Mouse (Mus musculus): ENCODE data around the gene Morn1. TPM values are rescaled to one million over a fixed set of nuclear protein-coding genes. Genes with fewer than 3 reads are reported as not detected.

The Morn1 gene
- polyA plus RNA-seq, 1 experiment from 2014 or later, result 6.1 TPM

GRCm38 (mm10) chr4:155129132-155129917 lies 42.9 kb downstream of the Morn1 start:
- H3K4me2 ChIP-seq (replicated peaks), result no peak overlapping the region
- 0 out of 2 replicates have a peak overlapping the region, but pooled peaks have one; percentile 35 for H3K27ac ChIP-seq
- H3K9me3 ChIP-seq (ENCODE audit: control insufficient read depth, low read length), result no peaks in the 10 kb centered on the region
- H3K9ac ChIP-seq, result no peak overlapping the region
- DNase-seq (ENCODE audit: low spot score) (no peak), ATAC-seq (ENCODE audit: low FRiP score) (no peak)
- H3K4me1 ChIP-seq (replicated peaks; ENCODE audit: control insufficient read depth, insufficient read depth, low read length), result peaks cover 34% of the 10 kb centered on the region
- 92% methylated on average over 10 of the region's 10 CpGs for WGBS
- no peaks in the 10 kb centered on the region for H3K36me3 ChIP-seq (replicated peaks; ENCODE audit: control insufficient read depth, insufficient read depth)
- no peaks in the 10 kb centered on the region for H3K27me3 ChIP-seq (ENCODE audit: control insufficient read depth, insufficient read depth, low read length)
- no peak overlapping the region for H3K4me3 ChIP-seq (replicated peaks; ENCODE audit: low read length)

GRCm38 (mm10) chr4:155129996-155130395 lies 43.6 kb downstream of the Morn1 start:
- Histone ChIP-seq H3K27ac (0 out of 2 replicates have a peak overlapping the region, but pooled peaks have one; percentile 18), H3K4me1 (replicated peaks; ENCODE audit: control insufficient read depth, insufficient read depth, low read length) (peaks cover 34% of the 10 kb centered on the region), H3K4me2 (replicated peaks) (no peak overlapping the region), H3K36me3 (replicated peaks; ENCODE audit: control insufficient read depth, insufficient read depth) (no peaks in the 10 kb centered on the region), H3K9me3 (ENCODE audit: control insufficient read depth, low read length) (no peaks in the 10 kb centered on the region), H3K9ac (no peak overlapping the region), H3K4me3 (replicated peaks; ENCODE audit: low read length) (no peak overlapping the region), H3K27me3 (ENCODE audit: control insufficient read depth, insufficient read depth, low read length) (no peaks in the 10 kb centered on the region)
- WGBS, result 68% methylated on average over 14 of the region's 14 CpGs
- peak; percentile 70 for DNase-seq (ENCODE audit: low spot score)
- ATAC-seq (ENCODE audit: low FRiP score), result peak; percentile 48; the same call in 1 of the 2 replicates

GRCm38 (mm10) chr4:155130616-155131015 lies 44.2 kb downstream of the Morn1 start:
- Histone ChIP-seq H3K4me2 (replicated peaks) (no peak overlapping the region), H3K4me1 (replicated peaks; ENCODE audit: control insufficient read depth, insufficient read depth, low read length) (peaks cover 34% of the 10 kb centered on the region), H3K36me3 (replicated peaks; ENCODE audit: control insufficient read depth, insufficient read depth) (no peaks in the 10 kb centered on the region), H3K9ac (no peak overlapping the region), H3K9me3 (ENCODE audit: control insufficient read depth, low read length) (no peaks in the 10 kb centered on the region), H3K4me3 (replicated peaks; ENCODE audit: low read length) (no peak overlapping the region), H3K27ac (0 out of 2 replicates have a peak overlapping the region, but pooled peaks have one; percentile 18), H3K27me3 (ENCODE audit: control insufficient read depth, insufficient read depth, low read length) (no peaks in the 10 kb centered on the region)
- ATAC-seq (ENCODE audit: low FRiP score) (no peak), DNase-seq (ENCODE audit: low spot score) (no peak)
- 73% methylated on average over 7 of the region's 7 CpGs for WGBS

- H3K27me3 ChIP-seq (ENCODE audit: control insufficient read depth, insufficient read depth, low read length), result no peaks in the 10 kb centered on the region
- ATAC-seq (ENCODE audit: low FRiP score) (no peak), DNase-seq (ENCODE audit: low spot score) (no peak)
- H3K4me1 ChIP-seq (replicated peaks; ENCODE audit: control insufficient read depth, insufficient read depth, low read length), result peaks cover 25% of the 10 kb centered on the region
- H3K9ac ChIP-seq, result no peak overlapping the region
- no peaks in the 10 kb centered on the region for H3K36me3 ChIP-seq (replicated peaks; ENCODE audit: control insufficient read depth, insufficient read depth)
- WGBS, result 38% methylated on average over 3 of the region's 3 CpGs
- no peak overlapping the region for H3K27ac ChIP-seq
- H3K4me2 ChIP-seq (replicated peaks), result no peak overlapping the region
- no peaks in the 10 kb centered on the region for H3K9me3 ChIP-seq (ENCODE audit: control insufficient read depth, low read length)
- H3K4me3 ChIP-seq (replicated peaks; ENCODE audit: low read length), result no peak overlapping the region
These were observed 46.8 kb downstream of the Morn1 start for GRCm38 (mm10) chr4:155133188-155133587.

GRCm38 (mm10) chr4:155133658-155134417 lies 47.5 kb downstream of the Morn1 start:
- DNase-seq (ENCODE audit: low spot score) (no peak), ATAC-seq (ENCODE audit: low FRiP score) (no peak)
- H3K27ac ChIP-seq, result 0 out of 2 replicates have a peak overlapping the region, but pooled peaks have one; percentile 14
- no peak overlapping the region for H3K4me3 ChIP-seq (replicated peaks; ENCODE audit: low read length)
- peak overlapping the region; percentile 28; the same call in 1 of the 2 replicates for H3K9ac ChIP-seq
- H3K9me3 ChIP-seq (ENCODE audit: control insufficient read depth, low read length), result no peaks in the 10 kb centered on the region
- H3K27me3 ChIP-seq (ENCODE audit: control insufficient read depth, insufficient read depth, low read length), result no peaks in the 10 kb centered on the region
- peaks cover 25% of the 10 kb centered on the region for H3K4me1 ChIP-seq (replicated peaks; ENCODE audit: control insufficient read depth, insufficient read depth, low read length)
- 31% methylated on average over 20 of the region's 20 CpGs for WGBS
- H3K36me3 ChIP-seq (replicated peaks; ENCODE audit: control insufficient read depth, insufficient read depth), result no peaks in the 10 kb centered on the region
- H3K4me2 ChIP-seq (replicated peaks), result no peak overlapping the region

- Histone ChIP-seq H3K27me3 (ENCODE audit: control insufficient read depth, insufficient read depth, low read length) (no peaks in the 10 kb centered on the region), H3K9ac (no peak overlapping the region), H3K4me1 (replicated peaks; ENCODE audit: control insufficient read depth, insufficient read depth, low read length) (peaks cover 20% of the 10 kb centered on the region), H3K36me3 (replicated peaks; ENCODE audit: control insufficient read depth, insufficient read depth) (no peaks in the 10 kb centered on the region), H3K4me2 (replicated peaks) (no peak overlapping the region), H3K4me3 (replicated peaks; ENCODE audit: low read length) (no peak overlapping the region), H3K27ac (0 out of 2 replicates have a peak overlapping the region, but pooled peaks have one; percentile 4), H3K9me3 (ENCODE audit: control insufficient read depth, low read length) (no peaks in the 10 kb centered on the region)
- DNase-seq (ENCODE audit: low spot score) (no peak), ATAC-seq (ENCODE audit: low FRiP score) (no peak)
- WGBS, result 86% methylated on average over 7 of the region's 7 CpGs
These were observed 48.4 kb downstream of the Morn1 start for GRCm38 (mm10) chr4:155134686-155135172.

GRCm38 (mm10) chr4:155135909-155136585 lies 49.7 kb downstream of the Morn1 start:
- Histone ChIP-seq H3K27me3 (ENCODE audit: control insufficient read depth, insufficient read depth, low read length) (no peaks in the 10 kb centered on the region), H3K27ac (no peak overlapping the region), H3K9me3 (ENCODE audit: control insufficient read depth, low read length) (no peaks in the 10 kb centered on the region), H3K4me3 (replicated peaks; ENCODE audit: low read length) (no peak overlapping the region), H3K4me1 (replicated peaks; ENCODE audit: control insufficient read depth, insufficient read depth, low read length) (peaks cover 16% of the 10 kb centered on the region), H3K4me2 (replicated peaks) (no peak overlapping the region), H3K9ac (no peak overlapping the region), H3K36me3 (replicated peaks; ENCODE audit: control insufficient read depth, insufficient read depth) (no peaks in the 10 kb centered on the region)
- ATAC-seq (ENCODE audit: low FRiP score), result no peak
- WGBS, result 68% methylated on average over 5 of the region's 5 CpGs
- DNase-seq (ENCODE audit: low spot score), result no peak

- Histone ChIP-seq H3K9me3 (ENCODE audit: control insufficient read depth, low read length) (no peaks in the 10 kb centered on the region), H3K4me3 (replicated peaks; ENCODE audit: low read length) (no peak overlapping the region), H3K4me2 (replicated peaks) (no peak overlapping the region), H3K27me3 (ENCODE audit: control insufficient read depth, insufficient read depth, low read length) (no peaks in the 10 kb centered on the region), H3K36me3 (replicated peaks; ENCODE audit: control insufficient read depth, insufficient read depth) (no peaks in the 10 kb centered on the region), H3K4me1 (replicated peaks; ENCODE audit: control insufficient read depth, insufficient read depth, low read length) (peaks cover 15% of the 10 kb centered on the region), H3K9ac (no peak overlapping the region), H3K27ac (no peak overlapping the region)
- 79% methylated on average over 7 of the region's 7 CpGs for WGBS
- DNase-seq (ENCODE audit: low spot score) (no peak), ATAC-seq (ENCODE audit: low FRiP score) (no peak)
These were observed 51.5 kb downstream of the Morn1 start for GRCm38 (mm10) chr4:155137891-155138290.

- Histone ChIP-seq H3K4me2 (replicated peaks) (no peak overlapping the region), H3K4me1 (replicated peaks; ENCODE audit: control insufficient read depth, insufficient read depth, low read length) (peaks cover 12% of the 10 kb centered on the region), H3K4me3 (replicated peaks; ENCODE audit: low read length) (no peak overlapping the region), H3K27ac (no peak overlapping the region), H3K9ac (no peak overlapping the region), H3K36me3 (replicated peaks; ENCODE audit: control insufficient read depth, insufficient read depth) (no peaks in the 10 kb centered on the region), H3K9me3 (ENCODE audit: control insufficient read depth, low read length) (no peaks in the 10 kb centered on the region), H3K27me3 (ENCODE audit: control insufficient read depth, insufficient read depth, low read length) (no peaks in the 10 kb centered on the region)
- ATAC-seq (ENCODE audit: low FRiP score) (no peak), DNase-seq (ENCODE audit: low spot score) (no peak)
- 80% methylated on average over 8 of the region's 8 CpGs for WGBS
These were observed 52.1 kb downstream of the Morn1 start for GRCm38 (mm10) chr4:155138451-155138850.
